7 mouse cellular contexts compared by ENCODE assay signal in the genomic region with DNA sequence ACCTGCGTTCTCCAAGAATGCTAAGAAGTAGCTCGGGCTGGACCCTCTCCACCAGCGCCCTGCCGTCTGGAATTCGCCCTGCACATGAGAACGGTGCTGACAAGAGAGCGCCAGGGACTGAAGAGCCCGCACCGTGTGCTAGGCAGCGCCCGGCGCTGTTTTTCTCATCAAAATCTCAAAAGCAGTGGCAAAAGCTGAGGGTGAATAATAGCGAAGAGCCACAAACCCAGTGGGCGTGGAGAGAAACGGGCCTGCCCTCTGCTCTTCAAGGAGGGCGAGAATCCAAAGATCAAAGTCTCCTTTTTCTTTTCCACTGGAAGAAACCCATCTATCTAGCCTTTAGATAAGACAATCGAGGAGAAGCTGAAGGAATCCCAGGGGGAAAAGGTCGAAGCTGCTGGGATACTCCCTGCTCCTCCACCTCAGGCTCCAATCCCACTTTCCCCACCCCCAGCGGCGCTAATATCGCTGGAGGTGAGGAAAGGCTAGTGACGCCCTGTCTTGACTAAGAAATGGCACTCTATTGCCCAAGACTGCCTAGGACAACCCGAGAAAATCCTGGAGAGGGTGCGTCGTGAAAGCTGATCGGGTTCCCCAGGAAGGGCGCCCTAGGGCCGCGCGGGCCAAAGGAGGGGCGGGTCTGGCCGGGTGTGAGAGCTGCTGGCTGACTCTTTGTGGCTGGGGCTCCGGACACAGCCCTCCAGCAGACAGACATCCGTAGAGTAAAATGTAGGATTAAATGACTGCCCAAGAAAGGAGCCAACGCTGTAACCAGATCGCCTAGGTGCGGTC. TPM values are rescaled to one million over a fixed set of nuclear protein-coding genes. Genes with fewer than 3 reads are reported as not detected.
DNase-seq lines count a peak whose midpoint lies in the region; ATAC-seq and TF ChIP-seq lines count a peak whose summit lies in the region.

No protein-coding gene starts in this region.

- peak overlapping the region; percentile 86 for H3K27ac ChIP-seq in embryonic facial prominence, embryonic 14.5 days (replicated peaks; ENCODE audit: low read depth, low read length)
- no peak overlapping the region for H3K27ac ChIP-seq in intestine, embryonic 15.5 days
- H3K27ac ChIP-seq in thymus, adult 2 months (ENCODE audit: control insufficient read depth, insufficient read depth, low read length) = no peak overlapping the region

- peak overlapping the region; percentile 67 for H3K9ac ChIP-seq in embryonic facial prominence, embryonic 14.5 days (ENCODE audit: low read depth, low read length)
- H3K9ac ChIP-seq in intestine, embryonic 15.5 days = no peak overlapping the region

- peaks cover 35% of the 10 kb centered on the region for H3K27me3 ChIP-seq in embryonic facial prominence, embryonic 14.5 days (replicated peaks; ENCODE audit: control insufficient read depth, insufficient read depth, low read length)
- H3K27me3 ChIP-seq in intestine, embryonic 15.5 days (replicated peaks) = peaks cover 83% of the 10 kb centered on the region
- H3K27me3 ChIP-seq in thymus, adult 2 months (ENCODE audit: control insufficient read depth, insufficient read depth, low read length) = peaks cover 45% of the 10 kb centered on the region

- H3K36me3 ChIP-seq in embryonic facial prominence, embryonic 14.5 days (ENCODE audit: control insufficient read depth, insufficient read depth, low read length) = no peaks in the 10 kb centered on the region
- no peaks in the 10 kb centered on the region for H3K36me3 ChIP-seq in intestine, embryonic 15.5 days
- H3K36me3 ChIP-seq in thymus, adult 2 months (ENCODE audit: control insufficient read depth, insufficient read depth, low read length) = no peaks in the 10 kb centered on the region

- no peak for TF ChIP-seq POLR2A in thymus, adult 2 months (IDR thresholded peaks at IDR 0.05; ENCODE audit: control insufficient read depth, extremely low read depth, insufficient read depth, low read length, poor library complexity)

- no peaks in the 10 kb centered on the region for H3K9me3 ChIP-seq in embryonic facial prominence, embryonic 14.5 days (ENCODE audit: control insufficient read depth, low read length)
- H3K9me3 ChIP-seq in intestine, embryonic 15.5 days = no peaks in the 10 kb centered on the region

- ATAC-seq in embryonic facial prominence, embryonic 14.5 days (ENCODE audit: low read depth) = peak; percentile 4
- peak; percentile 61 for ATAC-seq in intestine, embryonic 15.5 days

- H3K4me1 ChIP-seq in embryonic facial prominence, embryonic 14.5 days (ENCODE audit: control insufficient read depth, insufficient read depth, low read length) = peaks cover 27% of the 10 kb centered on the region
- peaks cover 48% of the 10 kb centered on the region for H3K4me1 ChIP-seq in intestine, embryonic 15.5 days (replicated peaks)
- 0 out of 2 replicates have a peak, but pooled peaks cover 2% of the 10 kb centered on the region for H3K4me1 ChIP-seq in thymus, adult 2 months (replicated peaks; ENCODE audit: control insufficient read depth, insufficient read depth, low read length)

- DNase-seq in brain, adult 2 months (ENCODE audit: low read depth, low spot score) = peak; percentile 7
- DNase-seq in embryonic facial prominence, embryonic 14.5 days (ENCODE audit: low spot score) = peak; percentile 54
- peak; percentile 12 for DNase-seq in lung, postnatal 14 days
- DNase-seq in thymus, adult 2 months = no peak
- no peak for DNase-seq in testis, postnatal 10 days (ENCODE audit: low spot score)
- no peak for DNase-seq in thymus, postnatal 36 days

- peak overlapping the region; percentile 47 for H3K4me3 ChIP-seq in embryonic facial prominence, embryonic 14.5 days (ENCODE audit: low read depth, low read length)
- H3K4me3 ChIP-seq in intestine, embryonic 15.5 days (replicated peaks) = peak overlapping the region; percentile 32
- no peak overlapping the region for H3K4me3 ChIP-seq in thymus, adult 2 months (ENCODE audit: control insufficient read depth, insufficient read depth, low read length)

- WGBS in embryonic facial prominence, embryonic 14.5 days = 1% methylated on average over 37 of the region's 37 CpGs
- WGBS in intestine, embryonic 15.5 days = under 1% methylated on average over 37 of the region's 37 CpGs
- WGBS in thymus, adult 2 months = 5% methylated on average over 37 of the region's 37 CpGs

- peak overlapping the region; percentile 89 for H3K4me2 ChIP-seq in embryonic facial prominence, embryonic 14.5 days (ENCODE audit: low read depth, low read length)
- peak overlapping the region; percentile 68 for H3K4me2 ChIP-seq in intestine, embryonic 15.5 days (replicated peaks)

- TF ChIP-seq CTCF in thymus, adult 2 months (IDR thresholded peaks at IDR 0.05; ENCODE audit: borderline replicate concordance, control insufficient read depth, extremely low read depth, insufficient read depth, low read length, poor library complexity) = no peak

RNA-seq across cellular contexts. Expression of gene Col2a1, which starts 3.0 kb away (rescaled TPM):
- polyA plus RNA-seq in embryonic facial prominence, embryonic 14.5 days (2014; fragmentation: Nextera tagmentation; extraction: Ambion mirVana) = 372 and 595 TPM in 2 replicates
- 2.0 and 2.7 TPM in 2 replicates for polyA plus RNA-seq in intestine, embryonic 15.5 days (2015; fragmentation: Nextera tagmentation; extraction: Ambion mirVana)
- 0.32 and 0.47 TPM in 2 replicates for polyA plus RNA-seq in thymus, adult 2 months (2012; rRNA removed)

RNA-seq across cellular contexts. Expression of gene Tmem106c, which starts 37.5 kb away (rescaled TPM):
- 47.2 and 51.6 TPM in 2 replicates for polyA plus RNA-seq in embryonic facial prominence, embryonic 14.5 days (2014; fragmentation: Nextera tagmentation; extraction: Ambion mirVana)
- 39.3 and 44.4 TPM in 2 replicates for polyA plus RNA-seq in intestine, embryonic 15.5 days (2015; fragmentation: Nextera tagmentation; extraction: Ambion mirVana)
- polyA plus RNA-seq in thymus, adult 2 months (2012; rRNA removed) = 38.4 and 40.0 TPM in 2 replicates

Comparison
In these comparisons a context has a peak if more than half of its experiments do, and no peak if none do; other contexts are left out.
1. DNase-seq: peak in brain, adult 2 months (single experiment), embryonic facial prominence, embryonic 14.5 days (single experiment) and lung, postnatal 14 days (single experiment); none in thymus, adult 2 months (single experiment), testis, postnatal 10 days (single experiment) and thymus, postnatal 36 days (0 of 2).
2. RNA of gene Col2a1, which starts 3.0 kb away (polyA plus RNA-seq): 372 to 595 TPM in embryonic facial prominence, embryonic 14.5 days; 2.0 to 2.7 TPM in intestine, embryonic 15.5 days and 0.32 to 0.47 TPM in thymus, adult 2 months; every median in the first group is over 100 times any median in the second.